Mouse (Mus musculus): ENCODE data around the gene Hist2h2ac. TPM values are rescaled to one million over a fixed set of nuclear protein-coding genes. Genes with fewer than 3 reads are reported as not detected.

Hist2h2ac gene
- polyA plus RNA-seq, 1 experiment from 2014 or later = 2.0 TPM

- Histone ChIP-seq H3K27me3 (no peaks in the 10 kb centered on the region), H3K4me2 (peak overlapping the region; percentile 98), H3K27ac (replicated peaks) (peak overlapping the region; percentile 98), H3K9ac (peak overlapping the region; percentile 87; the same call in 1 of the 2 replicates), H3K4me1 (replicated peaks) (peaks cover 39% of the 10 kb centered on the region), H3K9me3 (no peaks in the 10 kb centered on the region), H3K36me3 (peaks cover 13% of the 10 kb centered on the region), H3K4me3 (peak overlapping the region; percentile 66)
- no peak for ATAC-seq (ENCODE audit: low FRiP score, low read depth)
- WGBS = 72% methylated on average over 10 of the region's 10 CpGs
Observed at GRCm38 (mm10) chr3:96170976-96171545, 49.6 kb downstream of the Hist2h2ac start.

Small RNA genes within 50 kb of the gene (microRNA-seq; reads per million reads assigned to microRNA genes)
- gene Gm44492 (0.65 reads per million), gene Gm47311 (not detected), gene Gm47313 (not detected)

Other genes with a start within 250 kb of the Hist2h2ac start
- 47.8 and 49.5 TPM in 2 replicates for gene Plekho1, start 224.9 kb downstream of the Hist2h2ac start, polyA plus RNA-seq (2015; fragmentation: Nextera tagmentation; extraction: Ambion mirVana)
- 56.1 and 63.2 TPM in 2 replicates for gene Vps45, start 162.4 kb downstream of the Hist2h2ac start, polyA plus RNA-seq (2015; fragmentation: Nextera tagmentation; extraction: Ambion mirVana)
- 8.6 and 9.6 TPM in 2 replicates for gene Otud7b, start 116.4 kb downstream of the Hist2h2ac start, polyA plus RNA-seq (2015; fragmentation: Nextera tagmentation; extraction: Ambion mirVana)
- gene Mtmr11, start 58.9 kb downstream of the Hist2h2ac start, polyA plus RNA-seq (2015; fragmentation: Nextera tagmentation; extraction: Ambion mirVana) = 10.3 and 12.2 TPM in 2 replicates
- 127 and 146 TPM in 2 replicates for gene Sf3b4, start 48.5 kb downstream of the Hist2h2ac start, polyA plus RNA-seq (2015; fragmentation: Nextera tagmentation; extraction: Ambion mirVana)
- 126 and 137 TPM in 2 replicates for gene Sv2a, start 39.7 kb downstream of the Hist2h2ac start, polyA plus RNA-seq (2015; fragmentation: Nextera tagmentation; extraction: Ambion mirVana)
- 56.0 and 56.3 TPM in 2 replicates for gene Bola1, start 1.2 kb downstream of the Hist2h2ac start, polyA plus RNA-seq (2015; fragmentation: Nextera tagmentation; extraction: Ambion mirVana)
- gene Hist2h2ab, start 1.0 kb downstream of the Hist2h2ac start, polyA plus RNA-seq (2015; fragmentation: Nextera tagmentation; extraction: Ambion mirVana) = 0.42 and 0.77 TPM in 2 replicates
- gene Hist2h2be, start 239 bp upstream of the Hist2h2ac start, polyA plus RNA-seq (2015; fragmentation: Nextera tagmentation; extraction: Ambion mirVana) = 4.6 and 4.7 TPM in 2 replicates
- gene Hist2h3c2, start 18.2 kb upstream of the Hist2h2ac start, polyA plus RNA-seq (2015; fragmentation: Nextera tagmentation; extraction: Ambion mirVana) = 1.2 and 1.7 TPM in 2 replicates
- gene Hist2h2aa2, start 19.4 kb upstream of the Hist2h2ac start, polyA plus RNA-seq (2015; fragmentation: Nextera tagmentation; extraction: Ambion mirVana) = 28.7 and 39.4 TPM in 2 replicates
- gene Hist2h2aa1, start 24.6 kb upstream of the Hist2h2ac start, polyA plus RNA-seq (2015; fragmentation: Nextera tagmentation; extraction: Ambion mirVana) = 17.3 and 22.4 TPM in 2 replicates
- 0.27 TPM in 1 of 2 replicates, not detected in the other for gene Hist2h3c1, start 25.8 kb upstream of the Hist2h2ac start, polyA plus RNA-seq (2015; fragmentation: Nextera tagmentation; extraction: Ambion mirVana)
- 4.5 and 6.5 TPM in 2 replicates for gene Hist2h4, start 42.4 kb upstream of the Hist2h2ac start, polyA plus RNA-seq (2015; fragmentation: Nextera tagmentation; extraction: Ambion mirVana)
- 12.2 and 19.7 TPM in 2 replicates for gene Hist2h3b, start 47.8 kb upstream of the Hist2h2ac start, polyA plus RNA-seq (2015; fragmentation: Nextera tagmentation; extraction: Ambion mirVana)
- 3.0 and 4.2 TPM in 2 replicates for gene Hist2h2bb, start 48.9 kb upstream of the Hist2h2ac start, polyA plus RNA-seq (2015; fragmentation: Nextera tagmentation; extraction: Ambion mirVana)
- gene Fcgr1, start 73.1 kb upstream of the Hist2h2ac start, polyA plus RNA-seq (2015; fragmentation: Nextera tagmentation; extraction: Ambion mirVana) = 1.4 and 2.3 TPM in 2 replicates
- gene BC107364, start 231.4 kb upstream of the Hist2h2ac start, polyA plus RNA-seq (2015; fragmentation: Nextera tagmentation; extraction: Ambion mirVana) = not detected in 2 replicates

Measured in hindbrain, embryonic 15.5 days (tissue).